Mouse (Mus musculus): ENCODE measurements around the gene Il11ra1.
"Not testable (repeated sequence)": the region's sequence is repeated elsewhere in the genome, so short reads cannot be mapped to it uniquely, and the experiment has no call there.

- not testable (repeated sequence) for TF ChIP-seq POLR2A (IDR thresholded peaks at IDR 0.05; ENCODE audit: insufficient read depth, low read length); CTCF (IDR thresholded peaks at IDR 0.05; ENCODE audit: low read depth, low read length); EP300 (IDR thresholded peaks at IDR 0.05; ENCODE audit: insufficient read depth, low read depth, low read length)
Observed at GRCm38 (mm10) chr4:41700224-41700623, 435 bp downstream of the Il11ra1 start.
